Mouse (Mus musculus) cerebellum, adult (tissue): ENCODE measurements around the gene Enpp7.

Source experiments
- ATAC-seq: cut with Nextera tagmentation; 2 replicates; pipeline ENCODE4 v1.9.2; 2017; ENCODE audit warnings: mild to moderate bottlenecking, moderate library complexity, mixed read lengths; ENCODE audit not compliant: insufficient number of reproducible peaks, low FRiP score, low TSS enrichment

Enpp7 gene

DNA sequence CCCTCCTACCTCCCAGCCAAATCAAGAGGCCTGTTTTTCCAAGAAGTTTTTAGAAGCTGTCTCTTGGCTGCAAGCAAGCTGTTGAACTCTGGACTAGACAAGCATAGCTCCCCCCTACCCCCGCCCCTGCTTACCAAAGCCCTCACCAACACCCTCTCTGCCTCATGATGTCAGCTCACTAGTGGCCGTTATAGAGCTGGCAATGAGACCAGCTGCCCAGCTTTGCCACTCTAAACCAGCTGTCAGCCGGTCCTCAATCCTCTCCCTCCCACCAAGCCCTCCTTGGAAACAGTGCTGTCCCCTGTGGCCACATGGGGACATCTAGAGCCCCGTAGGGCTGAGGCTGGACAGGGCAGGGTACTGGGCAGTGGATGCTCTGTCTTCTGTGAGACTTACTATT, 7.5 kb downstream of the Enpp7 start:
- ATAC-seq, result no peak

GRCm38 (mm10) chr11:118997182-118997581, 9.2 kb downstream of the Enpp7 start:
- ATAC-seq, result no peak

- ATAC-seq, result peak; percentile 64; the same call in 1 of the 2 replicates
Measured at GRCm38 (mm10) chr11:118998540-118999265, 10.7 kb downstream of the Enpp7 start.

GRCm38 (mm10) chr11:118999361-118999804, 11.4 kb downstream of the Enpp7 start:
- ATAC-seq, result 0 out of 2 replicates have a peak, but pooled peaks have one; percentile 31

DNA sequence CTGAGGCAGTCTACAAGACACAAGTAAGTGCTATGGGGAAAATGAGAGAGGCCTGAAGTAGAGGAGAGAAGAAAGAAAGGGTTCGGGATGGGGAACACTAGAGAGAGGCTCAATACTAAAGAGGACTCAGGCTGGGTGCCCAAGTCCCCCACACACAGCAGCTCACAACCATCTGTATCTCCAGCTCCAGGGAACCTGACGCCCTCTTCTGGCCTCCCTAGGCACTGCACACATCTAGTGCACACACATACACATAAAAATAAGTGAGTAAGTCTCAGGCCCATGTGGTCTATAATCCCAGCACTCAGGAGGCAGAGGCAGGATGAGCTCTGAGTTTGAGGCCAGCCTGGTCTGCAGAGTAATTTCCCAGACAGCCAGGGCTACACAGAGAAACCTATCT, 12.9 kb downstream of the Enpp7 start:
- no peak for ATAC-seq

DNA sequence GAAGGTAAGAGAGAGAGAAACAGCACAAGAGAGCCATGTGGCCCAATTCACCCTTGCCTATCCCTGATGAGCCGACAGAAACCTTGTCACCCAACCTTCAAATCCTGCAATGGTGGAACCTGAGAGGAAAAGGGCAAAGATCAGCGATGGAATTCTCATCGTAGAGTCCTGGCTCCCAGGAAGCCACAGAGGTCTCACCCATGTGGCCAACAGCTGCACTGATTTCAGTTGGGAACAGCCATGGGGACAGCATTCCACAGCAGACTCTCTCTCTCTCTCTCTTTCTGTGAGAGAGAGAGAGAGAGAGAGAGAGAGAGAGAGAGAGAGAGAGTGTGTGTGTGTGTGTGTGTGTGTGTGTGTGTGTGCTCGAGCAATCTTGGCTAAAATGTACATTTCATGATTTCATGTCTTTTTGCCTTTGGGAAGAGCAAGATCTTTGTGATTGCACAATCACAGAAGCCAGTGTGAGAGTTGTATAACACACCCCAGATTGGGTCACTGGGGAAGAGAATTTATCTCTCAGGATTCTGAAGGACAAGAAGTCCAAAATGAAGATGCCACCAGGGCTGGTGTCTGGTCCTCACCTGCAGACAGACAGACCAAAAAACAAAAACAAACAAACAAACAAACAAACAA, 13.6 kb downstream of the Enpp7 start:
- ATAC-seq, result no peak

DNA sequence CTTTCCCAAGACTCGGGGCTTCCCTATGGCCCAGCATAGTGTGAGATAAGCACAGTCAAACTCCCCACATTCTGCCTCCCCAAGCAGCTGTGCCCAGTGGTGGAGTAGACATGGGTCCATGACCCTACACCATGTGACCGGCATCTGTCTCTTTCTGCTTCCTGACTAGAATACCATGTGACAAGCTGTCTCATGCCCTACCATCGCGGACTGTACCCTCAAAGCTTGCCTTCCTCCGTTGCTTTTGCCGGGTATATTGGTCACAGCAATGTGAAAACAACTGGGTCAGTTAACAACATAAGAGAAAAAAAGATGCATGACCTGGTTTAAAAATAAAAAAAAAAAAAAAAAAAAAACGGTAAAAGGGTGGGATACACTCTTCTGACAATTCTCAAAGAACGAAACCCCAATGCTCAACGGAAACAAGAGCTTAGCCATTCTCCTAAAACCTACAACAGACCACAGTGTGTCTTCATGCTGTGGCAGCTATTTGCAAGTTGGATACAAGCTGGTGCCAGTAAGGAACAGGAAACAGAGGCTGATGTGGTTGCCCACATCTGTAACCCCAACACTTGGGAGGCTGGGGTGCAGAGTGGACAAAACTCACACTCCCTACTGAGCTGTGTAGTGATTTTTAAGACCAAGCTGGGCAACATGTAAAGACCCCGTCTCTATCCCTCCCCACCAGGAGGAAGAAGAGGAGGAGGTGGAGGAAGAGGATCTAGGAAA, 17.7 kb downstream of the Enpp7 start:
- ATAC-seq, result no peak

DNA sequence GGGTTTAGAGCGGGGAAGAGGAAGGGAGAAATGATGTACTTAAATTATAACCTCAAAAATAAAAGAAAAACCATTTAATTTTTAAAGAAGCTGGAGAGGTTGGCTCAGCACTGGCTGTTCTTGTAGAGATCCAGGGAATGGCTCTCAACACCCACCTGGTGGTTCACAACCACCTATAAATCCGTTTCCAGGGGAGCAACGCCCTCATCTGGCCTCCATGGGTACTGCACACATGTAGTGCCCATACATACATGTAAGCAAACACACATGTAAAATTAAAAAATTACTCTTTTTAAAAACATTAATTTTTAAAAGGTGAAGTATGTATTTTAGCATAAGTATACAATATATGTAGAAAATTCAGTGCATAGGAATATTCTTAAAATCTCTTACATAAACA, 18.5 kb downstream of the Enpp7 start:
- no peak for ATAC-seq

DNA sequence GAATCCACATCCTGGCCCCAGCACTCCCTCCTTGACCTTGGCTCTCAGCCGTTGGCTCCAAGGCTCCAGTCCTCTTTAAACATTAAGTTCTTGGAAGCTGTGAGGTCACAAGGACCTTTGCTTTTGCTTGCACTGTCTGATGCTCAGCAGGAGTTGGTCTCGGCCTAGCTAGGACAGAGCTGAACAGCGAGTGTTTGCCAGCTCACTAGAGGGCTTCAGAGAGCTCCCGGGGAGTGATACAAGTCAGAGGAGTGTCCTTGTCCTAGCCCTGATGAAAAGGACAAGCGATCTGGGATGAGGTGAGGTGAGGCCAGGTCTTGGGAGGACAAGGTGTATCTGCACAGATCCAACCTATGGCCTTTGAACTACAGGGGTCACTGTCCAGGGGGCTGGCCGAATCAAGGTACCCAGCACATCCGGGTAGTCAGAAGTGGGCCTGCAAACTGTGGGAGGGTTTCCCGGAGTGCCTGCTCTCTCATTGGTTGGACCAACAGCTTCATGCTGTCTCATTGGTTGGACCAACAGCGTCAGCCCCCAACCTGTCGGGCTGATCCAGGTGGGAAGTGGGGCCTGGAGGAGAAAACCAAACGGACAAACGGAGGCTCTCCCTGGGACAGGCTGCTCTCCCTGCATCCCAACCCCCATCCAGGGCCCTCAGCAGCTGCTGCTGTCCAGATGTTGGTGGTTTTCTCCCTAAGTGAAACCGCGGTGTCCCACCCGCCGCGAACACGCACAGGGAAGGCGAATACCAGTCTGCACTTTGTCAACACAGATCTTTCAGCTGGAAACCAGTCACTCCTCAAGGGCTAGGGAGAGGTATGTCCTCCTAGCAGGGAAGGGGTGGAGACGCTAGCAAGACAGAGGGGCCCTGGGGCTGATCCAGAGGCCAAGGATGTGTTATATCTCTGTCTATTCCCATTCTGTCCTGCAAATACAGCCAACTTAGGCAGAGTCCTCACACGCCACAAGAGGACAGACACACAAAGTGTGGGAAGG, 19.8 kb downstream of the Enpp7 start:
- ATAC-seq, result no peak

DNA sequence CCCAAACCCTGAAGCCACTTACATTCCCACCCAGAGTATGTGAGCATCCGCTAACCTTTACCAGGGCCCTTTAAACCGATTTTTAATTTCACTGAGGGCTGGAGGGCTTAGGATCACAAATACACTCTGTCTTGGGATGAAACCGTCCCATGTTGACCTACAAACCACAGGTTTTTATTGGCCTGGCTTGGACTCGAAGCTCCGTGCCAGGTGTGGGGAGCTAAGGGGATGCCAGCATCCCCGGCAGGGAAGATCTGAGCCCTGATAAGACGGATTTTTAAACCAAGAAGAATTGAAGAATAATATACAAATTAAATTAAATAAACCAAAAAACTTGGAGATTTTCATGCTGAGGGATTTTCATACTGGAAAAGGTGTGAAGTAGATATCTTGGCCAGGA, 26.5 kb downstream of the Enpp7 start:
- no peak for ATAC-seq

GRCm38 (mm10) chr11:119017506-119017905, 29.5 kb downstream of the Enpp7 start:
- ATAC-seq, result no peak

- no peak for ATAC-seq
Measured at GRCm38 (mm10) chr11:119021180-119021579, 33.2 kb downstream of the Enpp7 start.

- ATAC-seq, result no peak; the same call in 1 of the 2 replicates
Measured at GRCm38 (mm10) chr11:119022068-119022894, 34.3 kb downstream of the Enpp7 start.

DNA sequence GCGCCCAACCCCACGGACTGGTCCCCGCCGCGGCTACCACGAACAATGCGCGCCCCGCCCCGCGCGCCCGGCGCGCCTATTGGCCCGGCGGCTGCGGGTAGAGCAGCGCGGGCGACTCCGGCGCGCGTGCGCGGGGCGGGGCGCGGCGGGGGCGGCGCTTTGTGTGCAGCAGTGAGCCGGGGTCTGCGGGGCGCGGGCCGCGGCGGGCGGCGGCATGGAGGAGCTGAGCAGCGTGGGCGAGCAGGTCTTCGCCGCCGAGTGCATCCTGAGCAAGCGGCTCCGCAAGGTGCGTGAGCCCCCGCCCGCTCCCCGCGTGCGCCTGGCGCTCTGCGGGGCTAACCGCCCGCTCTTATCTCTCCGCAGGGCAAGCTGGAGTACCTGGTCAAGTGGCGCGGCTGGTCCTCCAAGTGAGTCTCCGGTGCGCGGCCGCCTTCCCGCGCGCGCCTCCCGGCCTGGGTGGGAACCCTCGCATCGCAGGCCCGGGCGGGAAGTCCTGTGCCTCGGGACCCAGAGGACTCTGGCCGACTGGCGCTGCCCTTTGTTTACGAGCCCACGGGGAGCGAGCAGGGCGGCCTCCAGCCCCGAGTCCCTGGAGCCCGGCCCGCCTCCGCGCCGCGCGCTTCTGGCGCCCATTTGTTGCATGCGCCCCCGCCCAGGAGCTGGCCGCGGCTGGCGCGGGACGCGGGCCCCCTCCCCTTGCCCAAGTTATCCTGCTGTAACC, 35.1 kb downstream of the Enpp7 start, which contains the start of gene Cbx2:
Cbx2 (plus strand) TSS at position 68 of the 721 bp plus-strand sequence.
- ATAC-seq, result peak; percentile 85; the same call in 1 of the 2 replicates

GRCm38 (mm10) chr11:119023616-119023980, 35.6 kb downstream of the Enpp7 start:
- ATAC-seq, result peak; percentile 17; the same call in 1 of the 2 replicates

DNA sequence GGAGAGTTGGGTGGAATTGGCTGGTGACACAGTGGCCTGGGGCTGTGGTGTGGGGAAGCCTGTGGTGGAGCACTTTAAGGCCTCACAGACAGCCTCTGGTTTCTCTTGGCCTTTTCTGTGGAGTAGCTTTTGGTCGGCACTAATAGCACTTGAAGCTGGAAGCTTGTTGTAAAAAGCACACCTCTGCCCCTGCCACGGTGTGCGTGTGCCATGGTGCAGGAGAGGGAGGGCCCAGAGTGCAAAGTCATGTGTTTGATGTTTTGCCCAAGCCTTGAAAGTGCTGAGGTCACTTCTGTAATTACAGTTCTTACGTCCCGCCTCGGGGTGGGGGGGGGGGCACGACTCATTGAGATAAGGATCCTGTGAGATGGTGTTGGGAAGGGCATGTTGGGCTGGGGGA, 36.3 kb downstream of the Enpp7 start:
- no peak for ATAC-seq

GRCm38 (mm10) chr11:119026203-119026602, 38.2 kb downstream of the Enpp7 start:
- no peak for ATAC-seq

- ATAC-seq, result no peak
Measured at GRCm38 (mm10) chr11:119033874-119034558, 46.0 kb downstream of the Enpp7 start.
